Mouse (Mus musculus): ENCODE measurements around the gene Zswim3.
"Not testable (repeated sequence)": the region's sequence is repeated elsewhere in the genome, so short reads cannot be mapped to it uniquely, and the experiment has no call there.

DNA sequence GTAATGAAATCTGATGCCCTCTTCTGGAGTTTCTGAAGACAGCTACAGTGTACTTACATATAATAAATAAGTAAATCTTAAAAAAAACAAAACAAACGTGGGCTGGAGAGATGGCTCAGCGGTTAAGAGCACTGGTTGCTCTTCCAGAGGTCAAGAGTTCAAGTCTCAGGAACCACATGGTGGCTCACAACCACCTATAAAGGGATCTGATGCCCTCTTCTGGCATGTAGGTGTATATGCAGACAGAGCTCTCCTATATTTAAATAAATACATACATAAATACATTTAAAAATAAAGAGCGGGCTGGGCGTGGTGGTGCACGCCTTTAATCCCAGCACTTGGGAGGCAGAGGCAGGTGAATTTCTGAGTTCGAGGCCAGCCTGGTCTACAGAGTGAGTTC, 6.3 kb upstream of the Zswim3 start:
- not testable (repeated sequence) for TF ChIP-seq GATA1 (IDR thresholded peaks at IDR 0.05; ENCODE audit: borderline replicate concordance, low read length); FLI1 (IDR thresholded peaks at IDR 0.05; ENCODE audit: low read length)
